Mouse (Mus musculus) stomach, postnatal 0 days (tissue): ENCODE measurements at regions not wholly inside any gene's neighbourhood (a gene's known extent, or its start where the extent isn't known, plus 50 kb on each side); places are given as distances from the start of the nearest gene placed in this dataset.

Experiments used
- CTCF ChIP-seq: IDR thresholded peaks from 2 replicates; pipeline ENCODE4 v1.5.1; 2016; ENCODE audit warnings: antibody characterized with exemption, low read depth, mild to moderate bottlenecking, moderate library complexity
- EP300 ChIP-seq: optimal IDR thresholded peaks from 2 replicates; pipeline ENCODE3; 2016; ENCODE audit warnings: antibody characterized with exemption

- no peak for TF ChIP-seq CTCF
- no peak for TF ChIP-seq EP300
Measured at GRCm38 (mm10) chr12:99077366-99077765, 157.0 kb downstream of the Ttc8 start.
